Mouse (Mus musculus): ENCODE measurements at regions not wholly inside any gene's neighbourhood (a gene's known extent, or its start where the extent isn't known, plus 50 kb on each side); places are given as distances from the start of the nearest gene placed in this dataset.

DNA sequence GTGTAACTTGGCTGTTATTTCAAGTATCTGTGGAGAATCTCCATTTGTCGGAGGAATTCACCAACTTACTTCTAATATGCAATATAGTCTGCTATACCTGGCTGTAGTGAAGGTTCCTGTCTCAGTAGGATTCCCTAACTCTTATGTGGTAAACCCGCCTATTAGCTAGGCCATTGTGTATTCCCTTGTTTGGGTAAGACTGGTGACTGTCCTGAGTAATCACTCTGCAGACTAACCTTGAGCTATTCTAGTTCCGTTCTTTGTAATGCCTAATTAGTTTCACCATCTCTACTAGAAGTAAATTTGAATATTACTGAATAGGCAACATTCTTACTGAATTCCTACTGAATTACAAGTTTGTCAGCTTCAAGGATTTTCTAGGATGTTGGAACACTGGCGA, 1380.8 kb upstream of the 1700008P02Rik start:
- DNase-seq: no peak

GRCm38 (mm10) chr3:7992322-7992721, 1372.1 kb upstream of the 1700008P02Rik start:
- DNase-seq: no peak

DNA sequence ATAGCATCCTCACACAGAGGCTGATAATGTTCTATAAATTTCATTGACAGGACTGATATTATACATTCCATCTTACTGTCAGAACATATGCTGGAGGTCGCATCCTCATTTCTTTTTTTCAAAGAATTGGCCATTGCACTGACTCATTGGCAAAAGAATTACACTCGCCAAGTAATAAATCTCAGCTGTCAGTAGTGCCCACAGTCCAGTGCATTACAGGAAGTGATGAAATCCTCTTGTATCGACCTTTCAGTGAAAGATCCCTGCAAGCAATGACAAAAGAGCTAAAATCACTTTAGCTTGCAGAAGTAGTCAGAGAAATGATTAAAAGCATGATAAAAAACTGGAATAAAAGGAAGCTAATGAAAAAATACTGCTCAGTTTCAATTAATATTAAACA, 1353.0 kb upstream of the 1700008P02Rik start:
- DNase-seq: no peak

GRCm38 (mm10) chr3:7953911-7954310, 1333.7 kb upstream of the 1700008P02Rik start:
- no peak for DNase-seq

DNA sequence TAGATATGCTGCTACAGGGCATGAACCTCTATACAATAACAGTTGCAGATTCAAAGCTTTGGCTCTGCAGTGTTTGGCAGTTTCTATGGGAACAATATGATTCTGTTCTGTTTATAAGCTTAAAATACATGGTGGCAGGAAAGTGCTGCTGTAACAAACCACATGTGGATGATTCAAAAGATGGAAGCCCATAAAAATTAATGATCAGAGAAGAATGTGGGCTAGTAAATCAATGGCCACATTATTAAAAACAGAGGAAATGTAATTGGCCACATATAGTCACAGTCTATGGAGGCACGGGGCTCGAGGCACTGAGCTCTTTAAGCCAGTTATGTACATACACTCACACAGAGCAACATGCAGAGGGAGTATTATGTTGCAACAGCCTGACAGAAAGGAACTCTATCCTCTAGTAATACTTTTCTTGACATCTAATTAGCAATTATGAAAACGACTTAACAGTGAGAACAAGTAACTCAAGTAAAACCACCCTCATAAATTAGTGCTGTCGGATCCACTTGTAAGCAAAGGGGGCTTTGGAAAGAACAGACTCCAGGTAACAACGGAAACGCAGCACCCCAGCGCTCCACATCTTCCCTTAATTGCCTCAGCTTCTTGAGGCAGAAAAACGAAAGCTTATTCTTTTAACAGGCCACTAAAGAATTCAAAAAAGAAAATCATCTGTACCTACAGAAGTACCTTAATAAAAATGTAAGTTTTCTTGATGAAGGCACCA, 1323.6 kb upstream of the 1700008P02Rik start:
- DNase-seq: no peak
